Mouse (Mus musculus): ENCODE measurements around the gene Pgm5.
"Not testable (repeated sequence)": the region's sequence is repeated elsewhere in the genome, so short reads cannot be mapped to it uniquely, and the experiment has no call there.

Gene Pgm5

GRCm38 (mm10) chr19:24703168-24703567 lies 158.5 kb downstream of the Pgm5 start:
- DNase-seq, result not testable (repeated sequence)

- no peak for DNase-seq
These were observed 159.9 kb downstream of the Pgm5 start for GRCm38 (mm10) chr19:24701716-24702115.

- DNase-seq, result no peak
These were observed 161.0 kb downstream of the Pgm5 start for GRCm38 (mm10) chr19:24700664-24701063.

GRCm38 (mm10) chr19:24699910-24700309 lies 161.7 kb downstream of the Pgm5 start:
- no peak for DNase-seq

GRCm38 (mm10) chr19:24699196-24699595 lies 162.5 kb downstream of the Pgm5 start:
- no peak for DNase-seq

GRCm38 (mm10) chr19:24698651-24699050 lies 163.0 kb downstream of the Pgm5 start:
- no peak for DNase-seq

GRCm38 (mm10) chr19:24697946-24698345 lies 163.7 kb downstream of the Pgm5 start:
- DNase-seq, result no peak

- DNase-seq, result no peak
These were observed 169.0 kb downstream of the Pgm5 start for GRCm38 (mm10) chr19:24692691-24693090.

- DNase-seq, result no peak
These were observed 172.1 kb downstream of the Pgm5 start for GRCm38 (mm10) chr19:24689531-24689930.

- DNase-seq, result no peak
These were observed 173.3 kb downstream of the Pgm5 start for GRCm38 (mm10) chr19:24688327-24688726.

- no peak for DNase-seq
These were observed 175.2 kb downstream of the Pgm5 start for GRCm38 (mm10) chr19:24686411-24686810.

GRCm38 (mm10) chr19:24683016-24683720 lies 178.5 kb downstream of the Pgm5 start:
- no peak for DNase-seq

GRCm38 (mm10) chr19:24677242-24677984 lies 184.2 kb downstream of the Pgm5 start:
- no peak for DNase-seq

GRCm38 (mm10) chr19:24676429-24676828 lies 185.2 kb downstream of the Pgm5 start:
- DNase-seq, result no peak

GRCm38 (mm10) chr19:24673762-24674161 lies 187.9 kb downstream of the Pgm5 start, which contains the start of gene Tmem252:
Gene Tmem252 (plus strand): TSS chr19:24674008.
- no peak for DNase-seq

GRCm38 (mm10) chr19:24673331-24673730 lies 188.3 kb downstream of the Pgm5 start:
- DNase-seq, result no peak

- DNase-seq, result no peak
These were observed 189.2 kb downstream of the Pgm5 start for GRCm38 (mm10) chr19:24672366-24672960.

GRCm38 (mm10) chr19:24671571-24671970 lies 190.1 kb downstream of the Pgm5 start:
- no peak for DNase-seq

GRCm38 (mm10) chr19:24667527-24667926 lies 194.1 kb downstream of the Pgm5 start:
- no peak for DNase-seq

GRCm38 (mm10) chr19:24665771-24666170 lies 195.9 kb downstream of the Pgm5 start:
- no peak for DNase-seq

- DNase-seq, result no peak
These were observed 199.3 kb downstream of the Pgm5 start for GRCm38 (mm10) chr19:24662346-24662745.

- no peak for DNase-seq
These were observed 204.7 kb downstream of the Pgm5 start for GRCm38 (mm10) chr19:24656981-24657380.

- no peak for DNase-seq
These were observed 208.3 kb downstream of the Pgm5 start for GRCm38 (mm10) chr19:24653230-24653799.
